Mouse (Mus musculus): ENCODE measurements around the gene Rhoj.
"Not testable (repeated sequence)": the region's sequence is repeated elsewhere in the genome, so short reads cannot be mapped to it uniquely, and the experiment has no call there.

The Rhoj gene

GRCm38 (mm10) chr12:75349537-75349936 lies 41.4 kb downstream of the Rhoj start:
- not testable (repeated sequence) for DNase-seq (ENCODE audit: low spot score)

DNA sequence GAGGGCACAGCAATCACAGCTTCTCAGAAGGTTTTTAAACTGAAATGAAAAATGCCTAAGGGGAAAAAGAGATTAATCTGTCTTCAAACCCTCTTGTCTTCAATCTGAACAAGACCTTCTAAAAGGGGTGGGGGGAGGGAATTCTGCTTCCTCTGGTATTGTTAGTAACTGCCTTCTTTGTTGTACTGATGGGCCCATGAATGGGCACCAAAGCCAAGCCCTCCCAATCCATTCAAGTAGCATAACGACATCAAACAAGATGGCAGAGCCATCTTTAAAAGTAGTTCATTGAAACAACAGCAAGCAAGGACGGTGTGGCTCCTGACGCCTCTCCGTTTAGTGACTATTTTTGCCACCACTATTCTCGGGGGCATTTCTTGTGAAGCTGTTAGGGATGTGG lies 42.6 kb downstream of the Rhoj start:
- no peak for DNase-seq (ENCODE audit: low spot score)

GRCm38 (mm10) chr12:75351846-75352245 lies 43.7 kb downstream of the Rhoj start:
- no peak for DNase-seq (ENCODE audit: low spot score)

- DNase-seq (ENCODE audit: low spot score), result no peak
Measured at GRCm38 (mm10) chr12:75352410-75352809, 44.3 kb downstream of the Rhoj start.

GRCm38 (mm10) chr12:75354354-75354753 lies 46.2 kb downstream of the Rhoj start:
- DNase-seq (ENCODE audit: low spot score), result no peak

DNA sequence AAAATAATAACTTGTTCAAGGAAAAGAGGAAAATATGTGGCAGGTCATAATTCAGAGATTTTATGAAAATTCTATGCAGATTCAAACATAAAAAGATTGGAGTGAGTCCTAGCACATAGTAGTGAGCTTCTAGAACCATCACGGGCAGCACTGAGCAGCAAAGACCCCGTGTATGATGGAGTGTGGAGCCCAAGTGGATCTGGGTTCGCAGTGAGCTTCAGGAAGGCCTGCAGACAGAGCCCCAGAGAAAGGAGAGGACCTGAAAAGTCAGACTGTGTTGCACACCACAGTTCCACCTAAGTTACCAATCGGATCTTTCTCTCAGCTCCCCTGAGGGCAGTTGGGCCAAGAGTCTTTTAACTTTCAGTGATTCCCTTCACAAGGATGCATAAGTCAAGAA lies 49.7 kb downstream of the Rhoj start:
- DNase-seq (ENCODE audit: low spot score), result no peak

DNA sequence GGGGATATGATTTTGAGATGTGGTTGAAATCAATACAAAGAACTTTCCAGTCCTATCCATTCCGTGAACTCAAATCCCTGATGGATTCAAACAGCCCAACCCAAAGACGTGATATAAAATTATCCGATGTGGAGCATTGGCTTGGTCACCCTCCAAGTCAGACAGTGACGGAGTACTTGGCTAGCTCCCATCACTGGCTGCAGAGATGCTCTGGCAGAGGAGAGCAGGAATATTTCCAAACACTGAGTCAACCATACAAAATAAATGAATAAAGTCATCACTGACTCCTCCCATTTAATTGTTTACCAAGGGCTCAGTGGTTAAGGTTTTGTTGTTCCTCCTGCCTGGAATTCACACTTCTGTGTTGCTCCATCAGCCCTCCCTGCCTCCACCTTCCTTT lies 50.6 kb downstream of the Rhoj start:
- DNase-seq (ENCODE audit: low spot score), result no peak

DNA sequence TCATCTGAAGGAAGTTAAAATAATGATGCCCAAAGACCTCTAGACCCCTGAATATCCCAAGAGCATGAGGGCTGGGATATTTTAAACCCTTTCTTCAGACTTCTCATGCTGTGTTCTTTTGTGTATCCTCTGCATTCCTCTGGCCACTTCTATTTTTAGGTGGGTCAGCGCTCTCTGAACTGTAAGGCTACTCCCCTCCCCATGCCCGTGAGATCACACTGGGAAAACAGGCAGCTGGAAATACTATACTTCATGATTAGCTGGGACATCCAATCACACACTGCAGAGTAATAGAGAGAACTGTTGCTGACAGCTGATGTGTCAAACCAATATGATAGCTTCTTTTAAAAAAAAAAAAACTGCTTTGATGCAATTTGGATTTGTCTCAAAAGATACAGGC lies 51.4 kb downstream of the Rhoj start:
- DNase-seq (ENCODE audit: low spot score), result no peak

GRCm38 (mm10) chr12:75359921-75360482 lies 51.9 kb downstream of the Rhoj start:
- DNase-seq (ENCODE audit: low spot score), result no peak

DNA sequence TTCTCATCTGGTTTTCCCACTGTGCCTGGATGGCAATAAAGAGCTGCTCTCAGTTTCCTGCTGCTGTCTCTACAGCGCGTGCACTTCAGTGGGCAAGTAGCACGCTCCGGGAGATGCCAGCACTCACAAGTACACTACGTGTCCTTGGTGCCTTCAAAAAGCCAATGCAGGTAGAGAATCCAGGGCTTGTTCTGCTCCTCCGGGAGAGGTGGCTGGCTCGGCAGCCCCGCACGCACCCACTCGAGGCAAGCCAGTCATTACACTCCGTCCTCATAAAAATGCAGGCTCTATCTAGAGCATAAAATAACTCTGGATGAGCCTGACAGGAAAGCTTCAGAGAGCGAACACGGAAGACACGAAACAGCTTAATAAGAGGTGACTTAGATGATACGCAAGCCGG lies 54.3 kb downstream of the Rhoj start:
- DNase-seq (ENCODE audit: low spot score), result no peak

- DNase-seq (ENCODE audit: low spot score), result no peak
Measured at GRCm38 (mm10) chr12:75364416-75364815, 56.3 kb downstream of the Rhoj start.

- no peak for DNase-seq (ENCODE audit: low spot score)
Measured at GRCm38 (mm10) chr12:75365621-75366124, 57.6 kb downstream of the Rhoj start.

GRCm38 (mm10) chr12:75367371-75367770 lies 59.2 kb downstream of the Rhoj start:
- DNase-seq (ENCODE audit: low spot score), result no peak

- DNase-seq (ENCODE audit: low spot score), result no peak
Measured at GRCm38 (mm10) chr12:75368527-75368926, 60.4 kb downstream of the Rhoj start.

DNA sequence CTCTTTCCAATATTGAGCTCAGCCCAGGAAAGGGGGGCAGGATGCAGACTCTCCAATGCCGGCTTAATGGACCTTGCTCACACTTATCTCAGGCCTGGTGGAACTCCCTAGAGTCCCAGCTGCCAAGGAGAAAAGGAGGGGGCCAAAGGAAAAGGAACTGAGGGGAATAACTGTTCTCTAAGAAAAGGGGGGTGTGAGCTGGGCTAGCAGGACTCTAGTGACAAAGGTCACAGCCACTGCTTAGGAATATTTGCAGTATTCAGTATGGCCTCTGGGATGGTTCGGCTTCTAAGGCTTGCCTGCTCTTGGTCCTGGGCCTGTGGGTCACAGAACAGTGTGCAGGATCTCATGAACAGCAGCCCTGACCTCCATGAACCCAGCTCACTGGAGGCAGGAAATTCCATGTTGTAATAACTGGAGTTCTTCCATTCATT lies 61.3 kb downstream of the Rhoj start:
- no peak for DNase-seq (ENCODE audit: low spot score)

- no peak for DNase-seq (ENCODE audit: low spot score)
Measured at GRCm38 (mm10) chr12:75374437-75374836, 66.3 kb downstream of the Rhoj start.

GRCm38 (mm10) chr12:75375060-75375459 lies 66.9 kb downstream of the Rhoj start:
- no peak for DNase-seq (ENCODE audit: low spot score)

DNA sequence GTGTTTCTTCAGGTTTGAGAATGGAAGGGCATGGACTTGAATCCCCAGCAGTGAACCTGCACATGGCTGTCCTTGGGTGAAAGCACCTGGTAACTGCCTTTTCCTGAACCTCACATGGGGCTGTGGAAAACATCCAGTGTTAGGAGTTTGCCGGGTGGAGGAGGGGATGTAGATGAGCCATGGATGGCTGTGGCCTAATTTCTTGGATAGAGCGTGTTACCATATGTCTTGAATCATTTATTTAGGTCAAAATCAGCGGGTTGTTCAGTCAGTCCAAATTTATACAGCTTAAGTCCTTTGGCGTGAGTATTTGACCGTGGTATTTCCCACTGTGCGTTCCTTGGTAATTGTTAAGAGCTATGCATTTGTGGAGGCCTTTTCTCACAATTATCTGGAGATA lies 68.0 kb downstream of the Rhoj start:
- no peak for DNase-seq (ENCODE audit: low spot score)

GRCm38 (mm10) chr12:75386731-75387130 lies 78.6 kb downstream of the Rhoj start:
- DNase-seq (ENCODE audit: low spot score), result no peak

DNA sequence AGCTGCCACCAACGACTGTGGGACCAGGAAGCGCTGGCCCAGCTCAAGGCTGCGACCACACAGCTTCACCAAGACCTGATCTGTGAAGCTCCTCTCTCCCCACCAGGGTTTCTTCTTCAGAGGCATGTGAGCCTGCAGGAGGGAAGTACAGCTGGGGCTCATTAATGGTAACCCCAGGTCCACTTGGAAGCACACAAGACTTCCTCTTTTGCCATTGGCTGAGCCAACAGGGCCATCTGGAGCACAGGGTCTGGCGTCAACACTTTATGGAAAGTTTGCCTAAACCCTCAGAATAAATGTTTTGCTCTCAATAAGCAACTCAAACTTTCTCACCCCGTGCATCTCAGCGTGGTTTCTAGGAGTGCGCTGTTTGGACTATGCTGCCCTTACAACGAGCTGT lies 79.0 kb downstream of the Rhoj start:
- no peak for DNase-seq (ENCODE audit: low spot score)

- no peak for DNase-seq (ENCODE audit: low spot score)
Measured at GRCm38 (mm10) chr12:75387846-75388245, 79.7 kb downstream of the Rhoj start.

- no peak for DNase-seq (ENCODE audit: low spot score)
Measured at GRCm38 (mm10) chr12:75388521-75388920, 80.4 kb downstream of the Rhoj start.

DNA sequence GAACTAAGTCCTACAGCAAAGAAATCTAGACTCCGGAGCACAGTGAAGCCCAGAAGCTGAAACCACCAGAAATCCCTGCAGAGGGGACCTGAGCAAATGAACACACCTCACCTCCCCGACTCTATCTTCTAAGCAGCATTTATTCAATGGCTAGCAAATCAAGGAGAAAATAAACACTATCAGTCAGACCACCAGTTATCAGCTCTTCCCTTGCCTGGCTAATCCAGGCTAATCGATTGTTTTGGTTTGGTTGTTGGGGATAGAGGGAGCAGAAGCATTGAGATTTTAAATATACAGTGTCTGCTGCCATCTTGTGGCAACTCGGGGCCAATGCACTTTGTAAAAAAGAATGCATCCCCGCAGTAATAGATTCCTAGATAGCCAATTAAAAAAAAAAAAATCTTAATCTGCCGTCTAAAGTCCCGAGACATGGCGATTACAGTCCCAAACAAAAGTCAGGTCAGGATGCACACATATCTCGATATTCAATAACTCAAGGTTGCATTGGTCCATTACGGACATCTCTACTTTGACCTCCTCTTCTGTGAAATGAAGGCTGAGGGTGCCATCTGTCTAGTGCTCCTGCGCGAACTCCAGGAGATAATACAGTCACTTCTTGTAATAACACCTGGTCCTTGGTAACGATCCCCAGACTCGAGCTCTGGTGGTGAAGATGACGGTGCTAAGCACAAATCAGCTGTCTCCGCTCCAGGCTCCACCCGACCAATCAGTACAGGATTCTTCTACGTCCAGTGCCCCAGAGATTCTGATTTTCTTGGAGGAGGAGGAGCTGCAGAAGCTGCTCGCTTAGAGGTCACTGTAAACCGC lies 81.4 kb downstream of the Rhoj start:
- peak; percentile 63 for DNase-seq (ENCODE audit: low spot score)

GRCm38 (mm10) chr12:75391526-75391925 lies 83.4 kb downstream of the Rhoj start:
- no peak for DNase-seq (ENCODE audit: low spot score)
